Mouse (Mus musculus) monocyte, adult 2 months (primary cell): ENCODE data around the gene Hist1h3i.
"Not testable (repeated sequence)": the region's sequence is repeated elsewhere in the genome, so short reads cannot be mapped to it uniquely, and the experiment has no call there.

Experiments used
- DNase-seq, 2 experiments: peaks; one replicate each; pipeline ENCODE4 v3.0.0; 2022; ENCODE audit warnings: low spot score in 2 of 2, low read depth in 1 of 2

Hist1h3i gene

GRCm38 (mm10) chr13:21783734-21784161 is 578 bp upstream of the Hist1h3i start:
- DNase-seq, result no peak

GRCm38 (mm10) chr13:21782361-21783254 is 562 bp downstream of the Hist1h3i start:
- DNase-seq, result not testable (repeated sequence)

GRCm38 (mm10) chr13:21781639-21782038 is 1.5 kb downstream of the Hist1h3i start:
- DNase-seq, result no peak

- no peak for DNase-seq
These were observed 2.1 kb downstream of the Hist1h3i start for GRCm38 (mm10) chr13:21781021-21781555.

- DNase-seq, result peak; percentile 32 to 50
These were observed 3.1 kb downstream of the Hist1h3i start, which contains the start of gene Hist1h1b for GRCm38 (mm10) chr13:21779767-21780731. Gene Hist1h1b, minus strand, starts transcription at chr13:21780625.

GRCm38 (mm10) chr13:21778814-21779766 is 4.1 kb downstream of the Hist1h3i start:
- DNase-seq, result peak; percentile 40 to 56

- no peak for DNase-seq
These were observed 27.5 kb downstream of the Hist1h3i start for GRCm38 (mm10) chr13:21755707-21756106.

GRCm38 (mm10) chr13:21754294-21755001 is 28.7 kb downstream of the Hist1h3i start:
- not testable (repeated sequence) for DNase-seq

- DNase-seq, result peak; percentile 33 to 68
These were observed 29.5 kb downstream of the Hist1h3i start, which contains the start of the genes Hist1h2ak and Hist1h2bn for GRCm38 (mm10) chr13:21753524-21754285. Gene Hist1h2ak, minus strand, starts transcription at chr13:21753827. Gene Hist1h2bn, plus strand, starts transcription at chr13:21754123.

GRCm38 (mm10) chr13:21753051-21753523 is 30.1 kb downstream of the Hist1h3i start:
- DNase-seq, result no peak

GRCm38 (mm10) chr13:21752356-21752755 is 30.8 kb downstream of the Hist1h3i start:
- no peak for DNase-seq

- no peak for DNase-seq
These were observed 31.3 kb downstream of the Hist1h3i start for GRCm38 (mm10) chr13:21751827-21752226.

- no peak for DNase-seq
These were observed 31.8 kb downstream of the Hist1h3i start for GRCm38 (mm10) chr13:21751417-21751816.

- DNase-seq, result peak; percentile 69 to 77
These were observed 32.8 kb downstream of the Hist1h3i start, which contains the start of gene Hist1h4k for GRCm38 (mm10) chr13:21750159-21751017. Gene Hist1h4k, minus strand, starts transcription at chr13:21750505.

GRCm38 (mm10) chr13:21749387-21750158 is 33.6 kb downstream of the Hist1h3i start:
- no peak for DNase-seq

- no peak for DNase-seq
These were observed 38.2 kb downstream of the Hist1h3i start for GRCm38 (mm10) chr13:21745006-21745405.
